Mouse (Mus musculus) olfactory bulb, adult 2 months (tissue): ENCODE measurements around the gene Inpp5a. TPM values are rescaled to one million over a fixed set of nuclear protein-coding genes. Genes with fewer than 3 reads are reported as not detected.

ENCODE experiments used
- H3K27ac ChIP-seq: fragments of 200-500 bp; 2 replicates; pipeline ENCODE4 v1.5.1; 2012; ENCODE audit warnings: low read depth, low read length; ENCODE audit not compliant: insufficient read depth
- H3K4me1 ChIP-seq: fragments of 200-500 bp; 2 replicates; pipeline ENCODE4 v1.6.1; 2012; ENCODE audit warnings: low read length; ENCODE audit not compliant: control insufficient read depth, insufficient read depth
- H3K4me3 ChIP-seq: fragments of 200-500 bp; 2 replicates; pipeline ENCODE4 v1.5.1; 2012; ENCODE audit warnings: mild to moderate bottlenecking, low read depth, low read length, moderate library complexity; ENCODE audit not compliant: insufficient read depth
- CTCF ChIP-seq: fragments of 200-500 bp; IDR thresholded peaks from 2 replicates; pipeline ENCODE4 v1.5.1; 2012; ENCODE audit warnings: low read depth, mild to moderate bottlenecking, low read length, moderate library complexity; ENCODE audit not compliant: insufficient read depth
- POLR2A ChIP-seq: fragments of 200-500 bp; IDR thresholded peaks from 2 replicates; pipeline ENCODE4 v1.6.1; 2012; ENCODE audit warnings: mild to moderate bottlenecking, low read depth, low read length, moderate library complexity; ENCODE audit not compliant: insufficient read depth
- WGBS: fragments of 180-500 bp; shearing (Covaris S2); methylation state at CpG from one replicate; pipeline ENCODE4 v1.1.7; 2018; 5-methylcytosine and 5-hydroxymethylcytosine counted together
- polyA plus RNA-seq: library from polyadenylated mRNA; stranded (reverse); fragments of >200 nt; gene quantifications from 2 replicates; pipeline ENCODE4 v1.2.4, GENCODE M21; 2012; ENCODE audit warnings: low replicate concordance; ENCODE audit not compliant: missing spikeins, insufficient read depth, insufficient read length

Inpp5a gene
- polyA plus RNA-seq, 1 experiment, result not detected

- no peak for TF ChIP-seq CTCF
- 87% methylated on average over 1 of the region's 1 CpGs for WGBS
- peaks cover 4% of the 10 kb centered on the region; the same call in 1 of the 2 replicates for H3K4me1 ChIP-seq
- H3K4me3 ChIP-seq, result no peak overlapping the region
- no peak overlapping the region for H3K27ac ChIP-seq
Observed at GRCm38 (mm10) chr7:139384500-139384899, 4.4 kb upstream of the Inpp5a start.

GRCm38 (mm10) chr7:139384916-139385530, 3.9 kb upstream of the Inpp5a start:
- Histone ChIP-seq H3K4me1 (peaks cover 4% of the 10 kb centered on the region; the same call in 1 of the 2 replicates), H3K4me3 (no peak overlapping the region), H3K27ac (no peak overlapping the region)
- WGBS, result 89% methylated on average over 2 of the region's 2 CpGs
- TF ChIP-seq POLR2A, result no peak
- TF ChIP-seq CTCF, result no peak

- H3K27ac ChIP-seq, result no peak overlapping the region
- H3K4me1 ChIP-seq, result peaks cover 14% of the 10 kb centered on the region
- WGBS, result 50% methylated on average over 9 of the region's 9 CpGs
- TF ChIP-seq CTCF (no peak), POLR2A (no peak)
- no peak overlapping the region for H3K4me3 ChIP-seq
Observed at GRCm38 (mm10) chr7:139386933-139387690, 1.8 kb upstream of the Inpp5a start.

GRCm38 (mm10) chr7:139387921-139388669, 814 bp upstream of the Inpp5a start:
- 16% methylated on average over 16 of the region's 16 CpGs for WGBS
- Histone ChIP-seq H3K4me1 (peaks cover 23% of the 10 kb centered on the region), H3K4me3 (peak overlapping the region; percentile 91), H3K27ac (peak overlapping the region; percentile 82)
- TF ChIP-seq POLR2A (peak; percentile 23; the same call in 1 of the 2 replicates), CTCF (no peak)

- TF ChIP-seq POLR2A, result no peak
- no peak for TF ChIP-seq CTCF
- WGBS, result under 1% methylated on average over 50 of the region's 53 CpGs
- peak overlapping the region; percentile 69 for H3K4me3 ChIP-seq
- peaks cover 23% of the 10 kb centered on the region for H3K4me1 ChIP-seq
- peak overlapping the region; percentile 65 for H3K27ac ChIP-seq
Observed at GRCm38 (mm10) chr7:139389213-139389761, 378 bp downstream of the Inpp5a start.

GRCm38 (mm10) chr7:139390380-139390779, 1.5 kb downstream of the Inpp5a start:
- TF ChIP-seq POLR2A (no peak), CTCF (no peak)
- Histone ChIP-seq H3K27ac (peak overlapping the region; percentile 65), H3K4me1 (peaks cover 23% of the 10 kb centered on the region)

GRCm38 (mm10) chr7:139390926-139391325, 2.0 kb downstream of the Inpp5a start:
- TF ChIP-seq CTCF (no peak), POLR2A (no peak)
- H3K4me1 ChIP-seq, result peaks cover 25% of the 10 kb centered on the region
- peak overlapping the region; percentile 69; the same call in 1 of the 2 replicates for H3K4me3 ChIP-seq
- peak overlapping the region; percentile 65 for H3K27ac ChIP-seq
- 31% methylated on average over 9 of the region's 9 CpGs for WGBS

More at GRCm38 (mm10) chr7:139390380-139390779, 1.5 kb downstream of the Inpp5a start:
- WGBS, result 23% methylated on average over 3 of the region's 3 CpGs
- H3K4me3 ChIP-seq, result peak overlapping the region; percentile 69

GRCm38 (mm10) chr7:139391691-139392090, 2.8 kb downstream of the Inpp5a start:
- 56% methylated on average over 5 of the region's 5 CpGs for WGBS
- H3K4me1 ChIP-seq, result peaks cover 28% of the 10 kb centered on the region
- no peak overlapping the region for H3K27ac ChIP-seq
- no peak overlapping the region for H3K4me3 ChIP-seq
- no peak for TF ChIP-seq CTCF
- TF ChIP-seq POLR2A, result no peak
